Mouse (Mus musculus) liver, embryonic 14.5 days (tissue): ENCODE measurements around the gene Pex7.

ENCODE experiments used
- CTCF ChIP-seq: IDR thresholded peaks from 2 replicates; pipeline ENCODE4 v1.5.1; 2016; ENCODE audit warnings: antibody characterized with exemption, low read depth, control low read depth
- EP300 ChIP-seq: IDR thresholded peaks from 2 replicates; pipeline ENCODE4 v1.6.1; 2016; ENCODE audit warnings: antibody characterized with exemption, low read depth

DNA sequence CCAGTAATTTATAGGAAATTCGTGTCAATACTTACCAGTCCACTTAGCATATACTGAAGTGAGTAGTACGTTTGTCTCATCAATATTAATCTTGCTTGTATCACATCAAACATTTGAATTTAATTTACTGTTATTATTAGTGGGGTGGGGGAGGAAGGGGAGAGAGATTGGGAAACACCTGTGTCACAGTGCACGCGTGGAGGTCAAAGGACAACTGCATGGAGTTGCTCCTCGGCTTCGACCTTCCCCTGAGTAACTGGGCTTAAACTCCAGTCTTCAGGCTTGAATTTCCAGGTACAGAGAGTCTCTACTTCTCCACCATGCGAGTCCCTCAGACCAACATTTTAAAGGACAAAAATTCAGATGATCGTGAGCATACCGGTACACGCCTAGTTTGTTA lies 40.0 kb upstream of the Pex7 start:
- TF ChIP-seq CTCF (no peak), EP300 (no peak)
